Mouse (Mus musculus) right cerebral cortex, postnatal 25 days (tissue): ENCODE measurements at regions not wholly inside any gene's neighbourhood (a gene's known extent, or its start where the extent isn't known, plus 50 kb on each side); places are given as distances from the start of the nearest gene placed in this dataset.

Source experiments
- DNase-seq: peaks from one replicate; pipeline ENCODE4 v3.0.0; 2022

- DNase-seq = peak; percentile 16
Observed at GRCm38 (mm10) chr13:28692587-28692986, 260.9 kb downstream of the Sox4 start.

GRCm38 (mm10) chr13:28690511-28691160 lies 262.9 kb downstream of the Sox4 start:
- DNase-seq = no peak

GRCm38 (mm10) chr13:28687838-28688237 lies 265.7 kb downstream of the Sox4 start:
- DNase-seq = no peak

GRCm38 (mm10) chr13:28684311-28684710 lies 269.2 kb downstream of the Sox4 start:
- DNase-seq = no peak

GRCm38 (mm10) chr13:28680266-28680665 lies 273.2 kb downstream of the Sox4 start:
- DNase-seq = no peak

- no peak for DNase-seq
Observed at GRCm38 (mm10) chr13:28673622-28674021, 279.9 kb downstream of the Sox4 start.

GRCm38 (mm10) chr13:28671543-28671942 lies 282.0 kb downstream of the Sox4 start:
- no peak for DNase-seq

GRCm38 (mm10) chr13:28669832-28670585 lies 283.5 kb downstream of the Sox4 start:
- no peak for DNase-seq

GRCm38 (mm10) chr13:28666832-28667231 lies 286.7 kb downstream of the Sox4 start:
- no peak for DNase-seq

GRCm38 (mm10) chr13:28665150-28665549 lies 288.4 kb downstream of the Sox4 start:
- DNase-seq = no peak

- DNase-seq = no peak
Observed at GRCm38 (mm10) chr13:28664698-28665097, 288.8 kb downstream of the Sox4 start.

- no peak for DNase-seq
Observed at GRCm38 (mm10) chr13:28663950-28664681, 289.4 kb downstream of the Sox4 start.

- DNase-seq = no peak
Observed at GRCm38 (mm10) chr13:28663459-28663858, 290.1 kb downstream of the Sox4 start.

- no peak for DNase-seq
Observed at GRCm38 (mm10) chr13:28662316-28662752, 291.2 kb downstream of the Sox4 start.

- no peak for DNase-seq
Observed at GRCm38 (mm10) chr13:28660151-28660550, 293.4 kb downstream of the Sox4 start.

GRCm38 (mm10) chr13:28658652-28659051 lies 294.9 kb downstream of the Sox4 start:
- DNase-seq = no peak

GRCm38 (mm10) chr13:28654883-28655282 lies 298.6 kb downstream of the Sox4 start:
- no peak for DNase-seq

- DNase-seq = no peak
Observed at GRCm38 (mm10) chr13:28653362-28653761, 300.2 kb downstream of the Sox4 start.

- no peak for DNase-seq
Observed at GRCm38 (mm10) chr13:28651810-28652209, 301.7 kb downstream of the Sox4 start.

GRCm38 (mm10) chr13:28645881-28646280 lies 307.6 kb downstream of the Sox4 start:
- no peak for DNase-seq

GRCm38 (mm10) chr13:28644846-28645574 lies 308.5 kb downstream of the Sox4 start:
- DNase-seq = no peak

GRCm38 (mm10) chr13:28640826-28641225 lies 312.7 kb downstream of the Sox4 start:
- no peak for DNase-seq
